ENCODE assay signal across 28 mouse cellular contexts in the genomic region with DNA sequence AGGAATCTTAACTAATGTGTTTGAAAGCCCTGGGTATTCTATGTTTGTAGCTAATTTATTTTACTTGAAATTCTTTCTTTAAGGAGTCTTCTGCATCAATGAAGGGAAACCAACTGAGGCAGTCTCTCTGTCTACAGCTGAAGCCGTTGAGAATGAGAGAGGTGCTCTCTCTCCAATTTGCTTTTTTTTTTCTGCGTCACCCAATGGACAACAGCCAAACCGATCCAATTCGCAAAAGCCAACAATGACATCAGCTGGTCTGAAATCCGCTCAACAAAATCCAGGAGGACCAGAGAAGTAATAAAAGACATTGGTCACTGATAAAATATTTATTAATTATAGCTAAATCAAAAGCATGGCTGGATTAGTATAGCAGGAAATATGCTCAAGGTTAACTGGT. TPM values are rescaled to one million over a fixed set of nuclear protein-coding genes. Genes with fewer than 3 reads are reported as not detected.
DNase-seq lines count a peak whose midpoint lies in the region; ATAC-seq and TF ChIP-seq lines count a peak whose summit lies in the region.
"Had no signal": no experiment of that assay in that cellular context is flagged by ENCODE, and none has a peak within 500 bp of the region (broad histone marks: within the 10 kb centered on the region; RNA-seq: fewer than 3 reads in every experiment).

No protein-coding gene starts in this region.

- no peak for TF ChIP-seq POLR2A in limb, embryonic 14.5 days (IDR thresholded peaks at IDR 0.05; ENCODE audit: borderline replicate concordance, extremely low read depth, insufficient read depth, insufficient read length)

- no peaks in the 10 kb centered on the region for H3K9me3 ChIP-seq in embryonic facial prominence, embryonic 14.5 days (ENCODE audit: control insufficient read depth, low read length)
- H3K9me3 ChIP-seq in embryonic facial prominence, embryonic 10.5 days = no peaks in the 10 kb centered on the region
- no peaks in the 10 kb centered on the region for H3K9me3 ChIP-seq in limb, embryonic 14.5 days (ENCODE audit: control insufficient read depth, low read length)
- no peaks in the 10 kb centered on the region for H3K9me3 ChIP-seq in limb, embryonic 10.5 days (replicated peaks)
- H3K9me3 ChIP-seq: hindbrain, embryonic 15.5 days; intestine, embryonic 15.5 days; limb, embryonic 12.5 days; liver, embryonic 13.5 days; midbrain, embryonic 12.5 days had no signal

- H3K9ac ChIP-seq in embryonic facial prominence, embryonic 14.5 days (ENCODE audit: low read depth, low read length) = no peak overlapping the region
- no peak overlapping the region for H3K9ac ChIP-seq in limb, embryonic 14.5 days (ENCODE audit: low read depth, low read length, severe bottlenecking)
- H3K9ac ChIP-seq: forebrain, postnatal 0 days; hindbrain, embryonic 15.5 days; intestine, embryonic 15.5 days; limb, embryonic 12.5 days; liver, embryonic 13.5 days; midbrain, embryonic 12.5 days had no signal

- no peak overlapping the region for H3K4me2 ChIP-seq in embryonic facial prominence, embryonic 14.5 days (ENCODE audit: low read depth, low read length)
- no peak overlapping the region for H3K4me2 ChIP-seq in limb, embryonic 14.5 days (replicated peaks; ENCODE audit: low read depth, low read length, severe bottlenecking)
- H3K4me2 ChIP-seq: hindbrain, embryonic 15.5 days; intestine, embryonic 15.5 days; limb, embryonic 12.5 days; liver, embryonic 13.5 days; midbrain, embryonic 12.5 days had no signal

- H3K27me3 ChIP-seq in embryonic facial prominence, embryonic 14.5 days (replicated peaks; ENCODE audit: control insufficient read depth, insufficient read depth, low read length) = no peaks in the 10 kb centered on the region
- H3K27me3 ChIP-seq in embryonic facial prominence, embryonic 10.5 days (replicated peaks; ENCODE audit: low read depth, poor library complexity, severe bottlenecking) = no peaks in the 10 kb centered on the region
- H3K27me3 ChIP-seq in limb, embryonic 14.5 days (ENCODE audit: control insufficient read depth, insufficient read depth, low read length) = no peaks in the 10 kb centered on the region
- H3K27me3 ChIP-seq in limb, embryonic 10.5 days (ENCODE audit: low read depth, poor library complexity, severe bottlenecking) = no peaks in the 10 kb centered on the region
- H3K27me3 ChIP-seq: hindbrain, embryonic 15.5 days; intestine, embryonic 15.5 days; limb, embryonic 12.5 days; liver, embryonic 13.5 days; midbrain, embryonic 12.5 days had no signal

- no peak overlapping the region for H3K4me3 ChIP-seq in embryonic facial prominence, embryonic 14.5 days (ENCODE audit: low read depth, low read length)
- H3K4me3 ChIP-seq in embryonic facial prominence, embryonic 10.5 days = no peak overlapping the region
- no peak overlapping the region for H3K4me3 ChIP-seq in limb, embryonic 14.5 days (replicated peaks; ENCODE audit: low read length)
- H3K4me3 ChIP-seq in limb, embryonic 10.5 days = no peak overlapping the region
- H3K4me3 ChIP-seq: heart, adult 2 months; hindbrain, embryonic 15.5 days; intestine, embryonic 15.5 days; limb, embryonic 12.5 days; liver, embryonic 13.5 days; midbrain, embryonic 12.5 days had no signal

- DNase-seq in embryonic facial prominence, embryonic 14.5 days (ENCODE audit: low spot score) = peak; percentile 20
- no peak for DNase-seq in embryonic facial prominence, embryonic 10.5 days (ENCODE audit: low spot score)
- DNase-seq in limb, embryonic 14.5 days (ENCODE audit: low spot score) = peak; percentile 27
- DNase-seq in limb, embryonic 10.5 days (ENCODE audit: low spot score) = no peak
- DNase-seq in gastrocnemius, postnatal 14 days = peak; percentile 43
- peak; percentile 41 to 43 for DNase-seq in heart, postnatal 36 days
- no peak for DNase-seq in lung, postnatal 10 days
- DNase-seq in spleen, postnatal 14 days (ENCODE audit: low spot score in 2 of 2) = no peak
- DNase-seq: adrenal gland, postnatal 36 days; cerebellum, adult 11-12 months; forebrain, postnatal 0 days; kidney, adult 9 months; kidney, postnatal 14 days; liver, embryonic 13.5 days; lung, adult 2 months; right cerebral cortex, postnatal 14 days; spleen, adult 18-20 months; thymus, adult 2 months; thymus, postnatal 4 days had no signal

- no peak for ATAC-seq in embryonic facial prominence, embryonic 14.5 days (ENCODE audit: low read depth)
- ATAC-seq in limb, embryonic 14.5 days (ENCODE audit: low FRiP score, low read depth) = no peak
- ATAC-seq: forebrain, postnatal 0 days; intestine, embryonic 15.5 days had no signal

- no peaks in the 10 kb centered on the region for H3K36me3 ChIP-seq in embryonic facial prominence, embryonic 14.5 days (ENCODE audit: control insufficient read depth, insufficient read depth, low read length)
- no peaks in the 10 kb centered on the region for H3K36me3 ChIP-seq in embryonic facial prominence, embryonic 10.5 days (replicated peaks)
- H3K36me3 ChIP-seq in limb, embryonic 14.5 days (ENCODE audit: control insufficient read depth, insufficient read depth, low read length) = no peaks in the 10 kb centered on the region
- no peaks in the 10 kb centered on the region for H3K36me3 ChIP-seq in limb, embryonic 10.5 days
- H3K36me3 ChIP-seq: hindbrain, embryonic 15.5 days; intestine, embryonic 15.5 days; limb, embryonic 12.5 days; liver, embryonic 13.5 days; midbrain, embryonic 12.5 days had no signal

- H3K27ac ChIP-seq in embryonic facial prominence, embryonic 14.5 days (replicated peaks; ENCODE audit: low read depth, low read length) = no peak overlapping the region
- no peak overlapping the region for H3K27ac ChIP-seq in embryonic facial prominence, embryonic 10.5 days (replicated peaks)
- H3K27ac ChIP-seq in limb, embryonic 14.5 days (replicated peaks; ENCODE audit: low read depth, low read length) = no peak overlapping the region
- H3K27ac ChIP-seq in limb, embryonic 10.5 days = no peak overlapping the region
- H3K27ac ChIP-seq: heart, adult 2 months; hindbrain, embryonic 15.5 days; intestine, embryonic 15.5 days; limb, embryonic 12.5 days; liver, embryonic 13.5 days; midbrain, embryonic 12.5 days had no signal

- intact Hi-C loops in gastrocnemius, postnatal 14 days (cut with DNase I; ENCODE audit: low total_unique reads) = no loop called here
- intact Hi-C loops in heart, postnatal 36 days (cut with DNase I) = no loop called here

- H3K4me1 ChIP-seq in embryonic facial prominence, embryonic 14.5 days (ENCODE audit: control insufficient read depth, insufficient read depth, low read length) = 0 out of 2 replicates have a peak, but pooled peaks cover 6% of the 10 kb centered on the region
- no peaks in the 10 kb centered on the region for H3K4me1 ChIP-seq in embryonic facial prominence, embryonic 10.5 days
- H3K4me1 ChIP-seq in limb, embryonic 14.5 days (ENCODE audit: control insufficient read depth, insufficient read depth, low read length) = no peaks in the 10 kb centered on the region
- H3K4me1 ChIP-seq in limb, embryonic 10.5 days = no peaks in the 10 kb centered on the region
- H3K4me1 ChIP-seq: intestine, embryonic 15.5 days; limb, embryonic 12.5 days; liver, embryonic 13.5 days had no signal

- WGBS in embryonic facial prominence, embryonic 14.5 days = 84% methylated on average over 5 of the region's 5 CpGs
- 91% methylated on average over 5 of the region's 5 CpGs for WGBS in embryonic facial prominence, embryonic 10.5 days
- 82% methylated on average over 5 of the region's 5 CpGs for WGBS in limb, embryonic 14.5 days
- 94% methylated on average over 5 of the region's 5 CpGs for WGBS in limb, embryonic 10.5 days

RNA-seq across cellular contexts. Expression of gene Col6a6, which starts 26.5 kb away (rescaled TPM):
- 7.8 and 8.0 TPM in 2 replicates for polyA plus RNA-seq in embryonic facial prominence, embryonic 14.5 days (2014; fragmentation: Nextera tagmentation; extraction: Ambion mirVana)
- polyA plus RNA-seq in embryonic facial prominence, embryonic 10.5 days (2016; fragmentation: Nextera tagmentation; extraction: Ambion mirVana) = 0.06 and 0.11 TPM in 2 replicates
- 9.4 and 11.5 TPM in 2 replicates for polyA plus RNA-seq in limb, embryonic 14.5 days (2012; rRNA removed)
- polyA plus RNA-seq in limb, embryonic 14.5 days (2014; fragmentation: Nextera tagmentation; extraction: Ambion mirVana) = 7.0 and 7.2 TPM in 2 replicates
- polyA plus RNA-seq in limb, embryonic 10.5 days (2016; fragmentation: Nextera tagmentation; extraction: Ambion mirVana) = 0.05 and 0.06 TPM in 2 replicates
- 10 to 100 TPM; 13.2 to 17.7 TPM for total RNA-seq in gastrocnemius, postnatal 14 days (2021)
- total RNA-seq in heart, postnatal 36 days (2021) = 1 to 10 TPM; 4.0 to 4.4 TPM
- total RNA-seq: hematopoietic stem cell, adult 5-6 weeks; megakaryocyte, adult 5-6 weeks; monocyte, adult 5-6 weeks; neutrophil, adult 5-6 weeks had no signal

Comparison
In these comparisons a context has a peak if more than half of its experiments do, and no peak if none do; other contexts are left out.
1. DNase-seq: peak in embryonic facial prominence, embryonic 14.5 days (single experiment), limb, embryonic 14.5 days (single experiment), gastrocnemius, postnatal 14 days (single experiment) and heart, postnatal 36 days (2 of 2); none in embryonic facial prominence, embryonic 10.5 days (single experiment), limb, embryonic 10.5 days (single experiment), lung, postnatal 10 days (single experiment) and spleen, postnatal 14 days (0 of 2).